Mouse (Mus musculus) MEL (cell line): ENCODE measurements around the gene Ano5.

Source experiments
- CTCF ChIP-seq, 3 experiments: IDR thresholded peaks in 2 of 3; conservative IDR thresholded peaks in 1 of 3; 2 replicates each; pipeline ENCODE4 v1.5.1; 2011 to 2012; ENCODE audit warnings: low read length in 3 of 3, low read depth in 2 of 3, mild to moderate bottlenecking in 2 of 3, improper control_type of control experiment in 1 of 3, inconsistent platforms in 1 of 3, mixed read lengths in 1 of 3, moderate library complexity in 1 of 3; ENCODE audit not compliant: control insufficient read depth in 1 of 3, insufficient read depth in 1 of 3, poor library complexity in 1 of 3, severe bottlenecking in 1 of 3
- MAFK ChIP-seq: IDR thresholded peaks from 2 replicates; pipeline ENCODE4 v1.6.1; 2011; ENCODE audit warnings: low read depth, mild to moderate bottlenecking, low read length, improper control_type of control experiment, borderline replicate concordance
- MAX ChIP-seq: IDR thresholded peaks from 2 replicates; pipeline ENCODE4 v1.6.1; 2011; ENCODE audit warnings: low read length, improper control_type of control experiment
- POLR2A ChIP-seq, 2 experiments: IDR thresholded peaks; 2 replicates each; pipeline ENCODE4 v1.6.1; 2011 to 2012; ENCODE audit warnings: low read length in 2 of 2, mild to moderate bottlenecking in 2 of 2, control low read depth in 1 of 2, improper control_type of control experiment in 1 of 2, low read depth in 1 of 2, moderate library complexity in 1 of 2; ENCODE audit not compliant: control insufficient read depth in 1 of 2, insufficient read depth in 1 of 2, poor library complexity in 1 of 2
- POLR2AphosphoS5 ChIP-seq: IDR thresholded peaks from 2 replicates; pipeline ENCODE4 v1.6.1; 2012; ENCODE audit warnings: low read depth, borderline replicate concordance, mild to moderate bottlenecking, inconsistent platforms, low read length, moderate library complexity, mixed read lengths
- SIN3A ChIP-seq: IDR thresholded peaks from 2 replicates; pipeline ENCODE4 v1.6.1; 2012; ENCODE audit warnings: low read length, improper control_type of control experiment, inconsistent platforms
- USF1 ChIP-seq: IDR thresholded peaks from 2 replicates; pipeline ENCODE4 v1.6.1; 2014; ENCODE audit warnings: low read depth, mild to moderate bottlenecking, inconsistent platforms, low read length, improper control_type of control experiment, moderate library complexity

DNA sequence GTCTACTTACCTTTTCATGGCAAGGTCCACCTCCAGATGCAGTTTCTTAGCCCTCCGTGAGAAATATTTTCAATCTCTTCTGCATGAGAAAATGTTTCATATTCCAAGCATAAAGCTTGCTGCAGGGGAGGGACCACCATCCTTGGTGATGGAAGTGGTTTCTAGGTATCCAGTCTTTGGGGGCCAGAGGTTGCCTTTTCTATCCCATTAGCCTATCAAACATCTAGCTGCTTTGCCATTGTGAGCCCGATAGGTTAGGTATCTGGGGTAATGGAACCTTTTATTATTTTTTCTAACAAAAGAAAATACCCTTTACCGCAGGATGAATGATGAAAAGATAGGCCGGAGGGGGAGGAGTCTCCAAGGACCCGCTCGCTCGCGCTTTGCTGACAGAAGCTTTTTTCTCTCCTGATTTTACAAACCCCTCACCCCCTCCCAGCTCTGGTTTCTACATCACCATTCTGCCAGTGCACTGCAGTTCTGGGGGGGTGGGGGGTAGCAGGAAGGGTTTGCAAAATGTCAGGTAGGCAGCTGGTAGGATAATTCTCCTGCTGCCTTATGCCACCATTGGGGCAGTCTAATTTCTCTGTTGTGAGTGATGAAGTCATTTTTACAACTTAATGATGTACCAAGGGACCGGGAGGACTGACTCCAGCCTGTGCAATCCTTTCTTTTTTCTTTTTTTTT, 121.9 kb downstream of the Ano5 start:
- TF ChIP-seq MAFK = no peak
- no peak for TF ChIP-seq POLR2A (IDR thresholded peaks at IDR 0.05; ENCODE audit: control insufficient read depth in 1 of 2, insufficient read depth in 1 of 2, low read depth in 1 of 2, low read length in 2 of 2, poor library complexity in 1 of 2)
- no peak for TF ChIP-seq MAX
- TF ChIP-seq POLR2AphosphoS5 = no peak
- TF ChIP-seq CTCF (IDR thresholded peaks at IDR 0.05 in 2 of 3, conservative IDR thresholded peaks at IDR 0.05 in 1 of 3; ENCODE audit: control insufficient read depth in 1 of 3, insufficient read depth in 1 of 3, low read depth in 2 of 3, low read length in 3 of 3, poor library complexity in 1 of 3, severe bottlenecking in 1 of 3) = no peak
- TF ChIP-seq USF1 = no peak
- TF ChIP-seq SIN3A = no peak
